Mouse (Mus musculus): ENCODE results near the gene Trim25.

DNA sequence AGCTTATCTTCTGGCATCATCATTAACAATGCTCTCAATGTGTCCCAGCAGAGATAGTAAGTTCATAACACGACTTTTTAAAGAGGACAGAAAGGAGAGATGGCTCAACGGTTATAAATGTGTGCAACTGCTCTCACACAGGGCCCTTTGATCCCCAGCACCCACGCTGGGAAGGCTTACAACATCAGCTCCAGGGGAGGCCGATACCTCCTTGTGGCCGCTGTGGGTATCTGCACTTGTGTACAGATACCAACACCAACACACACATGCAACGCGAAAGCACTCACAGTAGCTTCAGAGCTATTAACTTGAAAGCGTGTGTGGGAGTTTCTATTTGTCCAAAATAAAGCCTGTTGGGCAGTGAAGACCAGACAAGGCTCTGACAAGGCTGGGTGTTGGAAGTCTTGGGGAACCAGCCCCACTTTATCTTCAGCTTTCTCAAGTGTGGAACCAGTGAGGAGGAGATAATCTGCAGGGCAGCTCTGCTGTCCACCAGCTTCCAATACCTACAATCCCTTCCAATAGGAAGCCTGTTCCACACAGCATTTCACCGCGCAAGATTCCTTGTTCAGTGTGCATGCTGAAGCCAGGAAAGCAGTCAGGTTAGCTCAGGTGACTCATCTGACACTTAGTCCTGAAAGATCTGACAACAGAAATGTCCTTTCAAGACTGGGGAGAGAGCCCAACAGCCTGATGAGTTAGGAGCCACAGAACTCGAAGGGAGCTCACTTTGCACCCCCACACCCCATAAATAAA lies 59.5 kb downstream of the Trim25 start:
- TF ChIP-seq POLR2A (IDR thresholded peaks at IDR 0.05; ENCODE audit: extremely low read depth, insufficient read depth, low read length), result no peak
- TF ChIP-seq CTCF (IDR thresholded peaks at IDR 0.05; ENCODE audit: extremely low read depth, insufficient read depth, low read length), result 0 out of 2 replicates have a peak, but pooled peaks have one; percentile 12
